Mouse (Mus musculus) inflammation-experienced regulatory T-cells, adult 16 weeks (primary cell): ENCODE results near the gene Gal3st2. TPM values are rescaled to one million over a fixed set of nuclear protein-coding genes. Genes with fewer than 3 reads are reported as not detected.

Experiments used
- polyA plus RNA-seq: library from polyadenylated mRNA; unstranded; fragments of 100-300 nt; shearing (Covaris generic); gene quantifications from one replicate; pipeline ENCODE4 v1.2.1, GENCODE M21; 2017

Gene Gal3st2
- not detected for polyA plus RNA-seq

DNA sequence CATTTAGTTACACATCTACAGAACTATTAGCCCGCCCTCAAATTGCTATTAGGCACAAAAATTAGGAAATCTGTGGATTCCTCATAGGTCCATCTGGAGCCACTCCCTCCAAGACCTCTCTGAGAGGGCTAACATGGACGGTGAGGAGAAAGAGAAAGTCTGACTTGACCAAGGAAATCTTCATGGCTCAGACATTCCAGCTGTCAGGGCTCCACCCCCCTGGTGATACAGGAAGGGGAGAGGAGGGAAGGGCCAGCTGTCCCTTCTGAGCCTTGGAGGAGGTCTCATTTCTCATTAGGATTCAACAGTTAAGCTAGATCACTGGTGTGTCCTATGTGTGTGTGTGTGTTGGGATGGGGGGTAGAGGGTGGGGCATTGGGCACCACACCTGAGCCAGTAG lies at the start of gene Gal3st2:
Gal3st2 (plus strand) TSS at position 259 of the 400 bp plus-strand sequence.

GRCm38 (mm10) chr1:93824609-93825008 lies 36.5 kb upstream of the Gal3st2 start, which contains the start of gene D2hgdh:
Gene D2hgdh (plus strand): TSS chr1:93824909.

GRCm38 (mm10) chr1:93918011-93918410 lies 56.9 kb downstream of the Gal3st2 start, which contains the start of gene Gal3st2b:
Gene Gal3st2b (plus strand): TSS chr1:93918311.

Other genes starting within 250 kb of the Gal3st2 start
- gene Stk25, start 202.6 kb upstream of the Gal3st2 start, polyA plus RNA-seq, result 169 TPM
- not detected for gene Bok, start 175.6 kb upstream of the Gal3st2 start, polyA plus RNA-seq
- gene Atg4b, start 109.8 kb upstream of the Gal3st2 start, polyA plus RNA-seq, result 127 TPM
- gene Thap4, start 106.4 kb upstream of the Gal3st2 start, polyA plus RNA-seq, result 20.2 TPM
- gene Dtymk, start 59.4 kb upstream of the Gal3st2 start, polyA plus RNA-seq, result 149 TPM
- gene Ing5, start 57.3 kb upstream of the Gal3st2 start, polyA plus RNA-seq, result 39.5 TPM
- 33.9 TPM for gene D2hgdh, start 36.4 kb upstream of the Gal3st2 start, polyA plus RNA-seq
- gene Gal3st2b, start 57.0 kb downstream of the Gal3st2 start, polyA plus RNA-seq, result 0.17 TPM
- gene Gal3st2c, start 129.2 kb downstream of the Gal3st2 start, polyA plus RNA-seq, result 0.06 TPM
- not detected for gene Neu4, start 159.1 kb downstream of the Gal3st2 start, polyA plus RNA-seq
- gene Pdcd1, start 191.2 kb downstream of the Gal3st2 start, polyA plus RNA-seq, result 273 TPM